Mouse (Mus musculus): ENCODE measurements around the gene Mrpl52. TPM values are rescaled to one million over a fixed set of nuclear protein-coding genes. Genes with fewer than 3 reads are reported as not detected.
A peak's percentile ranks its signal among the peaks of the same experiment; 100 is the strongest.

Gene Mrpl52
- total RNA-seq (2021) = 100 to 1,000 TPM; 115 to 129 TPM
- polyA plus RNA-seq (2012; rRNA removed) = 76.7 and 168 TPM in 2 replicates
- long read RNA-seq, transcript Mrpl52-201 (5 exons, 418 nt) = major isoform, 75 of 82 reads
- long read RNA-seq, partial matches to known transcripts = 0 of 82 reads
- long read RNA-seq, other reads (novel, unspliced or antisense) = 6 of 82 reads

DNA sequence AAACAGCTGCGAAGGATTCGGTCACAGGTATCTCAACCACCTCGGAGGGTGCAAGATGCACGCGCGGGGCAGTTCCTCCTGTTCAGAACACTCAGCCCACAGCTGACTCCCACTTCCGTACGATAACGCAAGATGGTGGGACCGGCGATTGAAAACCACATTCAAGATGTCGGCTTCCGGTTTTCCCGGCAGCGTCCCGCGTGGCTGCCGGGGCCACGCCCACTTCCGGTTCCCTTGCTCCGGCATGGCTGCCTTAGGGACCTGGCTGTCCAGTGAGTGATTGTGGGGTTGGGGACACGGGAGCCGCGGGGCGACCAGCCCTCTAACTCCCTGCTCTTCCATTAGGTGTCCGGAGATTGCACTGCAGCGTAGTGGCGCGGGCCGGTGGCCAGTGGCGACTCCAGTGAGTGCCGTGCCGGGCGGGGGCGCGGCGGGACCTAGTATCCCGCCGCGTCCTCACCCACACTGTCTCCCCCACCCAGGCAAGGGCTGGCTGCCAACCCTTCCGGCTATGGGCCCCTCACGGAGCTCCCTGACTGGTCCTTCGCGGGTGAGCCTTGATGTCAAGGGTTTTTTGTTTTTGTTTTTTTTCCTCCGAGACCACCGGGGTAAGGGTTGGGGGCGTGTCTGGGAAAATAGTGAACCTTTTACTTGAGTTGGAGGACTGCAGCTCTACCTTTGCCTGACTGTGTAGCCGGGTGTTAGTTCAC, at the start of gene Mrpl52:
Mrpl52 (plus strand) TSS at position 221 of the 710 bp plus-strand sequence.
- intact Hi-C loops (cut with DNase I) = loop anchor here (5.0 kb wide), 2 partner anchors 65 to 170 kb away; partner anchors contain the start of gene Oxa1l
- Histone ChIP-seq H3K27me3 (ENCODE audit: control insufficient read depth, insufficient read depth, low read length) (peaks cover 1% of the 10 kb centered on the region; the same call in 1 of the 2 replicates), H3K79me2 (replicated peaks; ENCODE audit: control insufficient read depth, insufficient read depth, low read length) (no peaks in the 10 kb centered on the region), H3K4me1 (ENCODE audit: control insufficient read depth, insufficient read depth, low read length) (peaks cover 7% of the 10 kb centered on the region), H3K9ac (ENCODE audit: low read depth, low read length) (peak within 1 kb of the TSS; percentile 57), H3K36me3 (ENCODE audit: control insufficient read depth, insufficient read depth, low read length) (no peaks in the 10 kb centered on the region), H3K27ac (peak within 1 kb of the TSS; percentile 81), H3K4me3 (peak within 1 kb of the TSS; percentile 81)
- under 1% methylated on average over 48 of the region's 48 CpGs for whole genome bisulfite sequencing
- peak; percentile 94 for DNase-seq
- TF ChIP-seq EP300 (IDR thresholded peaks at IDR 0.05; ENCODE audit: insufficient read depth, low read depth, low read length) (peak; percentile 83; the same call in 1 of the 2 replicates), CTCF (IDR thresholded peaks at IDR 0.05) (no peak), POLR2A (IDR thresholded peaks at IDR 0.05; ENCODE audit: insufficient read depth, low read depth, low read length) (peak; percentile 86)

DNA sequence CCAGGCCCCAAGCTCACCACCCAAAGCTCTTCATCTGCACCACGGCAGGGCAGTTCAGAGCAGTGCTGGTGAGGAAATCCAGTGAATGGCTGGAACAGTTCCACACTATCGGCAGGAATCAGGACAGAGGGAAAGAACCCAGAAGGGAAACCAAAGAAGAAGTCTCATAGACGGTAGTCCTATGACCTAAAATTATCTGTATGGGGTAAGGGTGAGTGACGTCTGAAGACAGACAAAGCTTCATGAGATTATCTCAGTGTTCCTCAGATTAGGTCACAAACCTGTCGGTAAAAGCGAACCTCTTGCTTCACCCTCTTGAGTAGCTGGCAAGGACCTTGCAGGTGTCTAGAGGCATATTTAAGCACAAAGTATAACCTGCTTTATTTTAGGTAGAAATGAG, 49.5 kb upstream of the Mrpl52 start:
- intact Hi-C loops (cut with DNase I) = loop anchor here (2.0 kb wide), 1 partner anchor 72 kb away; no protein-coding TSS in a partner anchor
- no peak for DNase-seq
- Histone ChIP-seq H3K27ac (no peak overlapping the region), H3K27me3 (ENCODE audit: control insufficient read depth, insufficient read depth, low read length) (no peaks in the 10 kb centered on the region), H3K9ac (ENCODE audit: low read depth, low read length) (no peak overlapping the region), H3K4me3 (no peak overlapping the region), H3K79me2 (replicated peaks; ENCODE audit: control insufficient read depth, insufficient read depth, low read length) (no peaks in the 10 kb centered on the region), H3K36me3 (ENCODE audit: control insufficient read depth, insufficient read depth, low read length) (no peaks in the 10 kb centered on the region), H3K4me1 (ENCODE audit: control insufficient read depth, insufficient read depth, low read length) (no peaks in the 10 kb centered on the region)
- TF ChIP-seq EP300 (IDR thresholded peaks at IDR 0.05; ENCODE audit: insufficient read depth, low read depth, low read length) = no peak
- TF ChIP-seq CTCF (IDR thresholded peaks at IDR 0.05) = no peak
- TF ChIP-seq POLR2A (IDR thresholded peaks at IDR 0.05; ENCODE audit: insufficient read depth, low read depth, low read length) = no peak
- WGBS = 50% methylated on average over 6 of the region's 6 CpGs

DNA sequence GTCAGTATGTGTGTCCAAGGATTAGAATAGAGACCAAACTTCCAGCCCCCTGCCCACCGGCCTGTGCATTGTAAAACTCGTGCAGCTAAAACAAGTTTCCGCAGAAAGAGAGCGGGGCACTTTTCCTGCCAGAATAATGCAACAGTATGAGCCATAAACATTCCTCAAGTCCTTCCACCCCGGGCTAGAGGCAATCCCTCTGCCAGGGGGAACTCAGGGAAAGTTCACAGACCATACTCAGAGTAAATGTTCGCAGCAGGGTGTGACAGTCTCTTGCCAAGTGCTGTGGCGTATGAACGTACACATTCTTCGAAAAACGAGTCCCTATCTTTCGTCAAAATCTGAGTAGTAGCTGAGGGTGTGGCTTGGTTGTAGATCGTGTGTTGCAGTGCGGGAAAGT, 47.1 kb upstream of the Mrpl52 start:
- 0 out of 2 replicates have a peak, but pooled peaks cover 1% of the 10 kb centered on the region for H3K4me1 ChIP-seq (ENCODE audit: control insufficient read depth, insufficient read depth, low read length)
- no peak overlapping the region for H3K9ac ChIP-seq (ENCODE audit: low read depth, low read length)
- H3K36me3 ChIP-seq (ENCODE audit: control insufficient read depth, insufficient read depth, low read length) = no peaks in the 10 kb centered on the region
- H3K27ac ChIP-seq = no peak overlapping the region
- H3K79me2 ChIP-seq (replicated peaks; ENCODE audit: control insufficient read depth, insufficient read depth, low read length) = no peaks in the 10 kb centered on the region
- H3K4me3 ChIP-seq = no peak overlapping the region
- no peaks in the 10 kb centered on the region for H3K27me3 ChIP-seq (ENCODE audit: control insufficient read depth, insufficient read depth, low read length)
- no peak for DNase-seq
- no peak for TF ChIP-seq POLR2A (IDR thresholded peaks at IDR 0.05; ENCODE audit: insufficient read depth, low read depth, low read length)
- no peak for TF ChIP-seq CTCF (IDR thresholded peaks at IDR 0.05)
- TF ChIP-seq EP300 (IDR thresholded peaks at IDR 0.05; ENCODE audit: insufficient read depth, low read depth, low read length) = no peak
- intact Hi-C loops (cut with DNase I) = no loop called here
- WGBS = 73% methylated on average over 13 of the region's 13 CpGs

DNA sequence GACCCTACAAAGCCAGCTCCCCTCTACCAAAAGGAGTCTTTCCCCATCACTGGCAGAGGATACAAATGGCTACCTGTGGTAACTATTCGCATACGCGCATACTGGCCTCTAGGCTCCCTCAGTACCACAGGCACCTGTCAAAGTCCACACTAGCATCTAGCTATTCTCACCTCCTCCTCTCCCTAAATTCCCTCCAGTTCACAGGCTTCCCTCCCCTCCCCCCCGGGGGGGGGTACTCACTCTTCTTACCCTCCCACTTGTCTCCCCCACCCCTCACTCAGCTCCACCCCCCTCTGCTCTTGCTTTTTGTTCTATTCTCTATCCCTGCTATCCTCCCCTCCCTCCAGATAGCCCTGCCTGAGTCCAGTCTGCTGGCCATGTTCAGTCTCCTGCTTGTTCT, 46.1 kb upstream of the Mrpl52 start:
- H3K27me3 ChIP-seq (ENCODE audit: control insufficient read depth, insufficient read depth, low read length) = no peaks in the 10 kb centered on the region
- H3K79me2 ChIP-seq (replicated peaks; ENCODE audit: control insufficient read depth, insufficient read depth, low read length) = no peaks in the 10 kb centered on the region
- no peak overlapping the region for H3K4me3 ChIP-seq
- no peak overlapping the region for H3K9ac ChIP-seq (ENCODE audit: low read depth, low read length)
- H3K4me1 ChIP-seq (ENCODE audit: control insufficient read depth, insufficient read depth, low read length) = 0 out of 2 replicates have a peak, but pooled peaks cover 1% of the 10 kb centered on the region
- no peaks in the 10 kb centered on the region for H3K36me3 ChIP-seq (ENCODE audit: control insufficient read depth, insufficient read depth, low read length)
- TF ChIP-seq CTCF (IDR thresholded peaks at IDR 0.05) (no peak), POLR2A (IDR thresholded peaks at IDR 0.05; ENCODE audit: insufficient read depth, low read depth, low read length) (no peak), EP300 (IDR thresholded peaks at IDR 0.05; ENCODE audit: insufficient read depth, low read depth, low read length) (no peak)
- H3K27ac ChIP-seq = no peak overlapping the region
- intact Hi-C loops (cut with DNase I) = no loop called here
- DNase-seq = no peak
- 81% methylated on average over 4 of the region's 4 CpGs for WGBS

DNA sequence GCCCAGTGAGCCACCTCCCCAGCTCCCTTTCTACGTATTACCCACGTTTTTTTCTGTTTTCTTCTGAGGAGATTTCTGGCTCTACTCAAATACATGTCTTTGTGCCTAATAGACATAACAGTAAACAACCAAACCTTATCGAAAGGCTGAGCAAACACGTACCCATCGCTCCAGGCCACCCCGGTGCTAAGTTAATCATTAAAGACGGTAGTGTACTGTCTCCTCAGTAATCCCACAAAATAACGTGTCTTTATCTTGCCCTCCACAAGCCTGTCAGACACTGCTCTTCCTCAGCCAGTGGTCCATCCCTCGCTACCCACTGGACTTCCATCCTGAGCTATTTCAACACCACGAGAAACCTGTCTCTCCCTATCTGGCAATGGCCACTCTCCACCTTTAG, 44.9 kb upstream of the Mrpl52 start:
- Histone ChIP-seq H3K27me3 (ENCODE audit: control insufficient read depth, insufficient read depth, low read length) (no peaks in the 10 kb centered on the region), H3K4me3 (no peak overlapping the region), H3K36me3 (ENCODE audit: control insufficient read depth, insufficient read depth, low read length) (no peaks in the 10 kb centered on the region), H3K9ac (ENCODE audit: low read depth, low read length) (no peak overlapping the region), H3K4me1 (ENCODE audit: control insufficient read depth, insufficient read depth, low read length) (0 out of 2 replicates have a peak, but pooled peaks cover 1% of the 10 kb centered on the region), H3K79me2 (replicated peaks; ENCODE audit: control insufficient read depth, insufficient read depth, low read length) (no peaks in the 10 kb centered on the region), H3K27ac (no peak overlapping the region)
- intact Hi-C loops (cut with DNase I) = no loop called here
- 85% methylated on average over 10 of the region's 10 CpGs for WGBS
- no peak for TF ChIP-seq CTCF (IDR thresholded peaks at IDR 0.05)
- no peak for TF ChIP-seq POLR2A (IDR thresholded peaks at IDR 0.05; ENCODE audit: insufficient read depth, low read depth, low read length)
- TF ChIP-seq EP300 (IDR thresholded peaks at IDR 0.05; ENCODE audit: insufficient read depth, low read depth, low read length) = no peak
- DNase-seq = no peak

DNA sequence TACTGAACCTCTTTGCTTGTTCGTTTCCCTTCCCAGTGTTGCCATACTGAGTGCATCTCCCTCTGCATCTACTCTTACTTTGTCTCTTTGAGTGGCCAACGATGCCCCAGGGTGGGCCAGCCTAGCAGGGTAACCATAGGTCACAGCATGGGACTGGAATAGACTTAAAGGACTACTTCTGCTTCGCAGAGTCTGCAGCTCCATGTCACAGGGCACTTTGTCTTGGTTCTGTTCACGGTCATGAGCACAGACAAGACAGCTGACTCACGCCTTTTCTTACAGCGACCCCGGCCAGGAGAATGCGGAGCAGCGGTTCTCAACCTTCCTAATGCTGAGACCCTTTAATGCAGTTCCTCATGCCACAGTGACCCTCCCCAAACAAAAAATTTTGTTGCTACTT, 44.1 kb upstream of the Mrpl52 start:
- no peak for TF ChIP-seq CTCF (IDR thresholded peaks at IDR 0.05)
- no peak overlapping the region for H3K27ac ChIP-seq
- no peak overlapping the region for H3K4me3 ChIP-seq
- no peaks in the 10 kb centered on the region for H3K27me3 ChIP-seq (ENCODE audit: control insufficient read depth, insufficient read depth, low read length)
- H3K9ac ChIP-seq (ENCODE audit: low read depth, low read length) = no peak overlapping the region
- no peaks in the 10 kb centered on the region for H3K36me3 ChIP-seq (ENCODE audit: control insufficient read depth, insufficient read depth, low read length)
- intact Hi-C loops (cut with DNase I) = no loop called here
- no peak for DNase-seq
- 89% methylated on average over 9 of the region's 9 CpGs for WGBS
- H3K79me2 ChIP-seq (replicated peaks; ENCODE audit: control insufficient read depth, insufficient read depth, low read length) = no peaks in the 10 kb centered on the region
- 0 out of 2 replicates have a peak, but pooled peaks cover 1% of the 10 kb centered on the region for H3K4me1 ChIP-seq (ENCODE audit: control insufficient read depth, insufficient read depth, low read length)

Measured in heart, adult 2 months (tissue).